Mouse (Mus musculus): ENCODE results near the gene Mcee. TPM values are rescaled to one million over a fixed set of nuclear protein-coding genes. Genes with fewer than 3 reads are reported as not detected.

The Mcee gene
- polyA plus RNA-seq, 1 experiment from 2014 or later = 76.2 TPM

GRCm38 (mm10) chr7:64439595-64440518, 47.5 kb downstream of the Mcee start:
- Histone ChIP-seq H3K27ac (replicated peaks) (no peak overlapping the region), H3K4me2 (replicated peaks) (no peak overlapping the region), H3K9me3 (replicated peaks) (no peaks in the 10 kb centered on the region), H3K9ac (no peak overlapping the region), H3K4me3 (replicated peaks) (no peak overlapping the region), H3K36me3 (no peaks in the 10 kb centered on the region), H3K4me1 (no peaks in the 10 kb centered on the region), H3K27me3 (no peaks in the 10 kb centered on the region)
- no peak for ATAC-seq (ENCODE audit: insufficient number of reproducible peaks, low FRiP score, low TSS enrichment, low read depth)
- WGBS = 48% methylated on average over 5 of the region's 5 CpGs

GRCm38 (mm10) chr7:64440519-64440918, 48.1 kb downstream of the Mcee start:
- ATAC-seq (ENCODE audit: insufficient number of reproducible peaks, low FRiP score, low TSS enrichment, low read depth) = no peak
- 76% methylated on average over 8 of the region's 8 CpGs for WGBS
- H3K27ac ChIP-seq (replicated peaks) = no peak overlapping the region

GRCm38 (mm10) chr7:64450631-64451030, 58.2 kb downstream of the Mcee start:
- Histone ChIP-seq H3K4me3 (replicated peaks) (no peak overlapping the region), H3K4me2 (replicated peaks) (no peak overlapping the region), H3K36me3 (no peaks in the 10 kb centered on the region), H3K4me1 (no peaks in the 10 kb centered on the region), H3K27ac (replicated peaks) (no peak overlapping the region), H3K9ac (no peak overlapping the region), H3K9me3 (replicated peaks) (no peaks in the 10 kb centered on the region), H3K27me3 (no peaks in the 10 kb centered on the region)
- WGBS = 77% methylated on average over 13 of the region's 13 CpGs
- ATAC-seq (ENCODE audit: insufficient number of reproducible peaks, low FRiP score, low TSS enrichment, low read depth) = no peak

More at GRCm38 (mm10) chr7:64440519-64440918, 48.1 kb downstream of the Mcee start:
- Histone ChIP-seq H3K9ac (no peak overlapping the region), H3K4me3 (replicated peaks) (no peak overlapping the region), H3K9me3 (replicated peaks) (no peaks in the 10 kb centered on the region), H3K36me3 (no peaks in the 10 kb centered on the region), H3K4me2 (replicated peaks) (no peak overlapping the region), H3K4me1 (no peaks in the 10 kb centered on the region), H3K27me3 (no peaks in the 10 kb centered on the region)

- no peak for ATAC-seq (ENCODE audit: insufficient number of reproducible peaks, low FRiP score, low TSS enrichment, low read depth)
- Histone ChIP-seq H3K4me1 (no peaks in the 10 kb centered on the region), H3K27me3 (no peaks in the 10 kb centered on the region), H3K36me3 (no peaks in the 10 kb centered on the region), H3K4me2 (replicated peaks) (no peak overlapping the region), H3K9ac (no peak overlapping the region), H3K9me3 (replicated peaks) (no peaks in the 10 kb centered on the region), H3K27ac (replicated peaks) (no peak overlapping the region), H3K4me3 (replicated peaks) (no peak overlapping the region)
- 38% methylated on average over 4 of the region's 4 CpGs for WGBS
Observed at GRCm38 (mm10) chr7:64451441-64451840, 59.0 kb downstream of the Mcee start.

- no peak overlapping the region for H3K27ac ChIP-seq (replicated peaks)
- no peaks in the 10 kb centered on the region for H3K9me3 ChIP-seq (replicated peaks)
- H3K4me2 ChIP-seq (replicated peaks) = no peak overlapping the region
- ATAC-seq (ENCODE audit: insufficient number of reproducible peaks, low FRiP score, low TSS enrichment, low read depth) = no peak
- no peaks in the 10 kb centered on the region for H3K36me3 ChIP-seq
- H3K27me3 ChIP-seq = no peaks in the 10 kb centered on the region
- H3K4me3 ChIP-seq (replicated peaks) = no peak overlapping the region
- WGBS = 81% methylated on average over 5 of the region's 5 CpGs
- H3K9ac ChIP-seq = no peak overlapping the region
- no peaks in the 10 kb centered on the region for H3K4me1 ChIP-seq
Observed at GRCm38 (mm10) chr7:64451861-64452382, 59.5 kb downstream of the Mcee start.

- H3K27me3 ChIP-seq = no peaks in the 10 kb centered on the region
- no peak overlapping the region for H3K27ac ChIP-seq (replicated peaks)
- no peak overlapping the region for H3K4me2 ChIP-seq (replicated peaks)
- no peak overlapping the region for H3K9ac ChIP-seq
- no peak for ATAC-seq (ENCODE audit: insufficient number of reproducible peaks, low FRiP score, low TSS enrichment, low read depth)
- H3K36me3 ChIP-seq = no peaks in the 10 kb centered on the region
- no peaks in the 10 kb centered on the region for H3K9me3 ChIP-seq (replicated peaks)
- no peaks in the 10 kb centered on the region for H3K4me1 ChIP-seq
- WGBS = 70% methylated on average over 4 of the region's 4 CpGs
- H3K4me3 ChIP-seq (replicated peaks) = no peak overlapping the region
Observed at GRCm38 (mm10) chr7:64452471-64453222, 60.2 kb downstream of the Mcee start.

- Histone ChIP-seq H3K9me3 (replicated peaks) (no peaks in the 10 kb centered on the region), H3K4me2 (replicated peaks) (no peak overlapping the region), H3K27ac (replicated peaks) (no peak overlapping the region), H3K4me3 (replicated peaks) (no peak overlapping the region), H3K36me3 (no peaks in the 10 kb centered on the region), H3K27me3 (no peaks in the 10 kb centered on the region), H3K9ac (no peak overlapping the region), H3K4me1 (no peaks in the 10 kb centered on the region)
- 69% methylated on average over 4 of the region's 4 CpGs for WGBS
- no peak for ATAC-seq (ENCODE audit: insufficient number of reproducible peaks, low FRiP score, low TSS enrichment, low read depth)
Observed at GRCm38 (mm10) chr7:64456176-64456575, 63.8 kb downstream of the Mcee start.

GRCm38 (mm10) chr7:64456676-64457075, 64.3 kb downstream of the Mcee start:
- no peak for ATAC-seq (ENCODE audit: insufficient number of reproducible peaks, low FRiP score, low TSS enrichment, low read depth)
- no peak overlapping the region for H3K9ac ChIP-seq
- no peak overlapping the region for H3K4me3 ChIP-seq (replicated peaks)
- no peaks in the 10 kb centered on the region for H3K27me3 ChIP-seq
- no peaks in the 10 kb centered on the region for H3K4me1 ChIP-seq
- no peak overlapping the region for H3K27ac ChIP-seq (replicated peaks)
- H3K9me3 ChIP-seq (replicated peaks) = no peaks in the 10 kb centered on the region
- no peaks in the 10 kb centered on the region for H3K36me3 ChIP-seq
- no peak overlapping the region for H3K4me2 ChIP-seq (replicated peaks)
- 79% methylated on average over 3 of the region's 3 CpGs for whole genome bisulfite sequencing

- no peak for ATAC-seq (ENCODE audit: insufficient number of reproducible peaks, low FRiP score, low TSS enrichment, low read depth)
- Histone ChIP-seq H3K4me3 (replicated peaks) (no peak overlapping the region), H3K4me1 (no peaks in the 10 kb centered on the region)
Observed at GRCm38 (mm10) chr7:64457811-64458210, 65.4 kb downstream of the Mcee start.

More at GRCm38 (mm10) chr7:64457811-64458210, 65.4 kb downstream of the Mcee start:
- no peaks in the 10 kb centered on the region for H3K9me3 ChIP-seq (replicated peaks)
- no peak overlapping the region for H3K4me2 ChIP-seq (replicated peaks)
- H3K9ac ChIP-seq = no peak overlapping the region
- H3K27ac ChIP-seq (replicated peaks) = no peak overlapping the region
- WGBS = 66% methylated on average over 2 of the region's 2 CpGs
- H3K27me3 ChIP-seq = no peaks in the 10 kb centered on the region
- no peaks in the 10 kb centered on the region for H3K36me3 ChIP-seq
